Mouse (Mus musculus) kidney, postnatal 0 days (tissue): Measurements from ENCODE around the gene Ccl27b. TPM values are rescaled to one million over a fixed set of nuclear protein-coding genes. Genes with fewer than 3 reads are reported as not detected.
"Not testable (repeated sequence)": the region's sequence is repeated elsewhere in the genome, so short reads cannot be mapped to it uniquely, and the experiment has no call there.

Experiments
- ATAC-seq: fragments of 200-750 bp; cut with Nextera tagmentation; replicated peaks from 2 replicates; pipeline ENCODE4 v1.8.0; 2017; ENCODE audit warnings: low read depth, moderate number of reproducible peaks, moderate TSS enrichment, moderate library complexity; ENCODE audit not compliant: low FRiP score
- DNase-seq: peaks from one replicate; pipeline ENCODE4 v3.0.0-alpha.2; 2016; ENCODE audit warnings: low spot score
- H3K27ac ChIP-seq: fragments of 300-500 bp; sonication (generic); 2 replicates; pipeline ENCODE4 v1.5.1; 2014; ENCODE audit warnings: mild to moderate bottlenecking
- H3K27me3 ChIP-seq: fragments of 300-500 bp; sonication (generic); 2 replicates; pipeline ENCODE4 v1.6.1; 2014; ENCODE audit warnings: low read length, mixed read lengths; ENCODE audit not compliant: insufficient read depth
- H3K36me3 ChIP-seq: fragments of 300-500 bp; sonication (generic); 2 replicates; pipeline ENCODE4 v1.6.1; 2014; ENCODE audit warnings: low read length, mixed read lengths; ENCODE audit not compliant: insufficient read depth
- H3K4me1 ChIP-seq: fragments of 300-500 bp; sonication (generic); replicated peaks from 2 replicates; pipeline ENCODE4 v1.6.1; 2014; ENCODE audit warnings: antibody characterized with exemption, low read length, mixed read lengths; ENCODE audit not compliant: insufficient read depth
- H3K4me2 ChIP-seq: fragments of 300-500 bp; sonication (generic); 2 replicates; pipeline ENCODE4 v1.6.1; 2014; ENCODE audit warnings: mild to moderate bottlenecking, low read length, moderate library complexity, mixed read lengths
- H3K4me3 ChIP-seq: fragments of 300-500 bp; sonication (generic); replicated peaks from 2 replicates; pipeline ENCODE4 v1.5.1; 2014; ENCODE audit warnings: low read depth, low read length
- H3K9ac ChIP-seq: fragments of 300-500 bp; sonication (generic); 2 replicates; pipeline ENCODE4 v1.6.1; 2014; ENCODE audit warnings: low read depth, low read length
- H3K9me3 ChIP-seq: fragments of 300-500 bp; sonication (generic); replicated peaks from 2 replicates; pipeline ENCODE4 v1.6.1; 2016; ENCODE audit warnings: low read length, inconsistent platforms, mixed read lengths
- WGBS: fragments of 180-500 bp; shearing (Covaris S2); extraction: QIAGEN DNeasy Blood & Tissue Kit; methylation state at CpG from one replicate; pipeline ENCODE4 v1.1.7; 2014; 5-methylcytosine and 5-hydroxymethylcytosine counted together
- polyA plus RNA-seq: library from polyadenylated mRNA; unstranded; fragments of >200 nt; fragmentation: Nextera tagmentation; extraction: Ambion mirVana; gene quantifications from 2 replicates; pipeline ENCODE4 v1.2.1, GENCODE M21; 2015

The Ccl27b gene
- polyA plus RNA-seq = not detected in 2 replicates

DNA sequence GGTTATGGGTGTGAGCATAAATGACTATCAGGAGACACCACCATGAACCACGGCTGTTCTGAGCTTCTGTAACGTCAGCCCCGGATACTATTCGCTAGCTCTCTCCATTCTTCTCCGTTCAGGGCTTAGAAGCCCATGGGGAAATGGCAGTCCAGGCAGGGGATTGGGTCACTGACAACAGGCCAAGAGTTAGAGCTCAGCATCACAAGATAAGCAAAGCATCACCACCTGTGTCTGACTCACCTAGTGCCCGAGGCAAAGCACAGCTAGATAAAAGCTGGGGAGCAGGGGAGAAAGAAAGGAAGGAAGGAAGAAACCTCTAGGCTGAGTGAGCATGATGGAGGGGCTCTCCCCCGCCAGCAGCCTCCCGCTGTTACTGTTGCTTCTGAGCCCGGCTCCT lies at the start of gene Ccl27b:
Gene Ccl27b (plus strand): TSS at position 301 of the 400 bp plus-strand sequence.
- not testable (repeated sequence) for DNase-seq, H3K9ac ChIP-seq, H3K4me1 ChIP-seq, H3K27me3 ChIP-seq, H3K4me2 ChIP-seq, H3K4me3 ChIP-seq, ATAC-seq, H3K36me3 ChIP-seq, H3K9me3 ChIP-seq, H3K27ac ChIP-seq
- WGBS = no CpG with 5 or more reads among the region's 9 CpGs

DNA sequence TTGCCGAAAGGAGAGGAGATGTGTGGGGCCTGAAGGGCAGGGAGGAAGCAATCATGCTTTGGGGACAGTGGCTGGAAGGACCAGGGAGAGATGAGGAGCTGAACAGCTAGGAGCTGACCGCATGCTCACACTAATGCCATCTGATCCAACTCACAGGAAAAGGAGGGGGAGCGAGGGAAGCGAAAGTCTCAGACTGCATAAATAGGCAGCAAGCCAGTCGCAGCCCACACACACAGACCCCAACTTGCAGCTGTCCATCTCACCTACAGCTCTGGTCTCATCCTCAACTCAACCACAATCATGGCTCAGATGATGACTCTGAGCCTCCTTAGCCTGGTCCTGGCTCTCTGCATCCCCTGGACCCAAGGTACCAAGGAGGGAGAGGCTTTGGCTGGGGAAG lies 43.2 kb upstream of the Ccl27b start, which contains the start of gene Gm10591:
Gene Gm10591 (plus strand): TSS at position 301 of the 400 bp plus-strand sequence.
- not testable (repeated sequence) for H3K4me1 ChIP-seq, H3K36me3 ChIP-seq, ATAC-seq, H3K9me3 ChIP-seq, H3K4me3 ChIP-seq, H3K9ac ChIP-seq, DNase-seq, H3K27me3 ChIP-seq, H3K4me2 ChIP-seq, H3K27ac ChIP-seq
- no CpG with 5 or more reads among the region's 5 CpGs for WGBS

DNA sequence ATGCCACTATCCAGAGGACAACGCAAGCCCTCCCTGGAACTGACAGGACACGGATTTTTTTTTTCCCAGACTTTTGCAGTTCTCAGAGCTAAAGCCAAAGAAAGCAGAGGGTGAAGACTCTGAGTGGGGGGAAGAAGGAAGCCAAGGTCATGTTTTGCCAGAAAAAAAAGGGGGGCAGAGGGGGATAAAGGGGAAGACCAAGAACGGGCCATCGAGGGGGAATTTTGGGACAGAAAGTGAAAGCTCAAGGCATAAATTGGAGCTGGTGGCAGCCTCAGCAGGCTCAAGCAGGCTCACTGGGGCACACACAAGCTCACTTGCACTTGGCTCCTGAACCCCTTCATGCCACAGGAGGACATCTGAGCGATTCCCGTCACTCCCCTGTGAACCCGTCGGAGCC lies 25.6 kb upstream of the Ccl27b start, which contains the start of gene Gm2564:
Gene Gm2564 (plus strand): TSS at position 301 of the 400 bp plus-strand sequence.
- ATAC-seq, H3K4me3 ChIP-seq, DNase-seq, H3K9me3 ChIP-seq, H3K27me3 ChIP-seq, H3K4me2 ChIP-seq, H3K4me1 ChIP-seq, H3K9ac ChIP-seq, H3K27ac ChIP-seq, H3K36me3 ChIP-seq: not testable (repeated sequence)
- WGBS = no CpG with 5 or more reads among the region's 8 CpGs

DNA sequence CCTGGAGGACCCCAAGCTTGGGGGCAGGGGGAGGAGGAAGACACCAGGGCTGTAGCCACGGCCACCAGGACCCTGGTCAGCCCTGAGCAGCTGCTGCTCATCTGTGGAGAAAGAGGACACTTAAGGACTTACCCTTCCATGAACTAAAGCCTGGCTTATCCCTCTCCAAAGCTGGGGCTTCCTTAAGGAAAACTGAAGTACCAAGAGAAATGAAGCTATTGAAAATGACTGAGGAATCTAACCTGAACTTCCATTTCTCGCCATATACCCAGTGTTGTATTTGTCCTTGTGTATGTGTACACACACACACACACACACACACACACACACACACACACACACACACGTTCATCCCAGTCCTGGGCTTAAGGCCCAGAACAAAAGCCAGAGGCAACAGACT lies 6.7 kb downstream of the Ccl27b start, which contains the start of gene Il11ra2:
Gene Il11ra2 (minus strand): TSS at position 101 of the 400 bp plus-strand sequence.
- H3K4me2 ChIP-seq, H3K36me3 ChIP-seq, H3K27ac ChIP-seq, H3K9ac ChIP-seq, H3K4me3 ChIP-seq, H3K4me1 ChIP-seq, H3K9me3 ChIP-seq, DNase-seq, H3K27me3 ChIP-seq, ATAC-seq: not testable (repeated sequence)
- no CpG with 5 or more reads among the region's 3 CpGs for WGBS

DNA sequence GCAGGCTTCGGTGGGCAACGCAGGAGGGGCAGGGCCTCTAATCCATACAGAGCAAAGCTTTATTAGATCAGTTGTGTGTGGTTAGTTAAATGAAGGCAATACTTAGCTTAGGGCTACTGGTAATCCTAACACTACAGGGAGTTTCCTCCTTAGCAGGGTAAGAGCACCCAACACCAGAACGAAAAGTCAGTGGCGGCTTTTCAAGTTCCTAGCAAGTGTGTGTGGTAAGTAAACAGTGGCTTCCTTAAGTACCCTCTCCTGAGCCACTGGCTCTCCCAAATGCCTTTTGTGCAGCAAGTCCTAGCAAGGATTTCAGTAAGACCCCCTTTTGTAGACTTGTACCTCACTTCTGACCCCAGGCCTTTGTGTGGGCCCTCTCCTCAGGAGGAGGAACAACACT lies 20.4 kb downstream of the Ccl27b start:
- H3K9ac ChIP-seq, H3K9me3 ChIP-seq, H3K27me3 ChIP-seq, H3K4me2 ChIP-seq, H3K4me3 ChIP-seq, H3K4me1 ChIP-seq, H3K36me3 ChIP-seq, DNase-seq, H3K27ac ChIP-seq, ATAC-seq: not testable (repeated sequence)
- WGBS = no CpG with 5 or more reads among the region's 4 CpGs

DNA sequence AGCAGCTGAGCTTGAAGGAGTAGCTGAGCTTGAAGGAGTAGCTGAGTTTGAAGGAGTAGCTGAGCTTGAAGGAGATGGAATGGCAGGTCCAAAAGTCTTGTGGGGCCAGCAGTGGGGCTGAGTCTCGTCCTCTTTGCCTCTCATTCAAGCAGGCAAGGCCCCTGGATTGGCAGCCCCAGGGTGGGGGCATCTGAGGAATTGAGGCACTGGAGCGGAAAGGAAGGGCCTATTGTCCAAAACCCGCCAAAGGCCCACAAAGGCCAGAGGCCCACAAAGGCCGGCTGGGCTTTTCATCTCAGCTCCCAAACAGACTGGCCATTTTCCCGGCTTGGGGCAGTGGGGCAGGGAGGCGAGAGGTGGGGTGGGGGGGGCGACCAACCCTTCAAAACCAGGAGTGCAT lies 24.3 kb downstream of the Ccl27b start:
- not testable (repeated sequence) for H3K4me3 ChIP-seq, ATAC-seq, H3K27me3 ChIP-seq, H3K4me1 ChIP-seq, DNase-seq, H3K9me3 ChIP-seq, H3K27ac ChIP-seq, H3K4me2 ChIP-seq, H3K9ac ChIP-seq, H3K36me3 ChIP-seq
- no CpG with 5 or more reads among the region's 7 CpGs for WGBS

DNA sequence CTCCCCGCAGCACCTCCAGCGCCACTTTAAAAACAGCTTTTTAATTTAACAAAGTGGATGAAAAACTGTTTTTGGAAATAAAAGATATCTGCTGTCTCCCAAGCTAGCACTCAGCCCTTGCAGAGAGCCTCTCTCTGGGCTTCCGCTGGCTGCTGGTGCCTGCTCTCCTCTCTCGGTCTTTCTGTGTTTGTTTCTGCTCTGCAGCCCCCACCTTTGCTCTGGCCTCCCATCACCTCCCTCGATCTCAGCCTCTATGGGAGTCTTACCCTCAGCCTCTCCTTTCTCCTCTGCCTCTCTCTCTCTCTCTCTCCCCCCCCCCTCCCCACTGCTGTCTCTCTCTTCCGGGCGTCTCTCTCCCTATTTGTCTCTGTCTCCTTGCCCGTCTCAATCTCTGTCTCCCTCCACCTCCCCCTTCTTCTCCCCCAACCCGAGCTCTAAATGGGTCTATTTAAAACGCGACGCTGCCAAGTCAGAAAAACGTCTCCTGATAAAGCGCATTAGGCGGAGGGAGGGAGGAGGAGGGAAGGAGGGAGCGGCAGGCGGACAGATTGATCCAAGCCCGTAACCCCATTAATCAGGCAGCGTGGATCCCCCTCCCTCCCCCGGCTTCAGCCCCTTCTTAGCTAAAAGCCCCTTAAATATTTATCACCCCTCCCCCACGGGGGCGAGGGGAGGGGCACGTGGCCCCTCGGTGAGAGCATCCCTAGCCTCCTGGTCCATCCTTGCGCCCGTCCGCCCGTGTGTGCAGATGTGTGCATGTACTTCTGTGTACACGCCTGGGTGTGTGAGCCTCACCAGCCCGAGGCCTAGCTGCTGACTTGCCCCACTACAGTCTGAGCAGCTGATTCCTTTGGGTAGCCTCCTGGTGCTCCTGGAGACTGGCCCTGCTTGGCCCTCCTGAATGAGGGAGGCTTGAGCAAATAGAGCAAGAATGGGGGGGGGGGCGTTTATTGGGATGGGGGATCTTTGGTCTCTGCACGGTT lies 25.6 kb downstream of the Ccl27b start:
- not testable (repeated sequence) for H3K27ac ChIP-seq, H3K4me3 ChIP-seq, H3K9me3 ChIP-seq, H3K4me1 ChIP-seq, H3K36me3 ChIP-seq, H3K9ac ChIP-seq, H3K27me3 ChIP-seq, DNase-seq, ATAC-seq, H3K4me2 ChIP-seq
- no CpG with 5 or more reads among the region's 32 CpGs for WGBS

DNA sequence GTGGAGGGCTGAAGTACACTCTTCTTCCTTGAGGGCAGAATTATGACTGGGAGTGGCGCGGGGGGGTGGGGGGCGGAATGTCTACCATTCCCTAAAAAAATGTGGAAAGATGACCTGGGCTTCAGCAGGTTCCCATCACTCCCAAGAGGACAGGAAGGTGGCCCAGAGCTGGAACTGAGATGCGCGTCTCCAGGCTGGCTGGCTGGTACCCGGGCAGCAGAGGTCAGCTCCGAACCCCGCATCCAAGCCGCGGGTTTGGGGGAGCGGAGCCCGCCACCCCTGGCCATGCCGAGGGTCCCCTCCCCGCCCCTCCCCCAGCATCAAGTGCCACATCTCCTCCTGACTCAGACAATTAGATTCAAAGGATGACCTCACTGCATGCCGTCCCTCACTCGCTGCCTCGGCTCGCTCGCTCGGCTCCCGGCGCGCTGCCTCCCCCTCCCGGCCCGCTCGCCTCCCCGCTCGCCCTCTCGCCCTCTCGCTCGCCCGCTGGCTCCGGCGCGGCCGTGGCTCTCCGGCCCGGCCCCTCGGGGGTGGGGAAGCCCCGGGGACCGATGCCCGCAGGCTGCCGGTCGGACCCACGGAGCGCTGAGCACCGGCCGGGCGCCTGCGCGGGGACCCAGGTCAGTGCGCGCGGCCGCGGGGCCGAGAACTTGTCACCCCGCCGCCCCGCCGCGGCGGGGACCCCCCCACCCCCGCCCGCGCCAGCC lies 26.6 kb downstream of the Ccl27b start:
- not testable (repeated sequence) for H3K4me3 ChIP-seq, H3K36me3 ChIP-seq, H3K9ac ChIP-seq, H3K4me2 ChIP-seq, H3K9me3 ChIP-seq, ATAC-seq, DNase-seq, H3K27me3 ChIP-seq, H3K4me1 ChIP-seq, H3K27ac ChIP-seq
- no CpG with 5 or more reads among the region's 66 CpGs for WGBS

DNA sequence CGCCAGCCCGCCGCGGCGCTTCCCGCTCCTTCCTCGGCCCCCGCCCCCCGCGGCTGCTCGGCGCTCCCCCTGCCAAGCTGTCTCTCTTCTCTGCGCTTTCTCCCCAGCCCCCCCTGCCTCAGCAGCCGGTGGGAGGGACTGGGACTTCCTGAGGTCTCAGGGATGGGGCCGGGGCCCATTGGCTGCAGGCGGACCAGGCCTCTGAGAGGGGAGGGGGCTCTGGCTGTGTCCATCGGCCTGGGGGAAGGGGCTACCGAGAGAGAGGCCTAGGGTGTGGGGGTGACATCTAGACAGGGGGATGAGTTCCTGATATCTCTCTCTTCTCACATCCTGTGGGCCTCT lies 27.1 kb downstream of the Ccl27b start:
- not testable (repeated sequence) for H3K36me3 ChIP-seq, H3K4me3 ChIP-seq, H3K27me3 ChIP-seq, H3K9ac ChIP-seq, H3K4me2 ChIP-seq, DNase-seq, ATAC-seq, H3K9me3 ChIP-seq, H3K27ac ChIP-seq, H3K4me1 ChIP-seq
- no CpG with 5 or more reads among the region's 18 CpGs for WGBS
